Mouse (Mus musculus) CD8-positive naive resting alpha-beta T cell, adult 2 months (primary cell): ENCODE measurements around the gene Mpz.
"Not testable (repeated sequence)": the region's sequence is repeated elsewhere in the genome, so short reads cannot be mapped to it uniquely, and the experiment has no call there.

Source experiments
- DNase-seq, 2 experiments: peaks; one replicate each; pipeline ENCODE4 v3.0.0; 2022; ENCODE audit warnings: low read depth in 2 of 2, low spot score in 2 of 2

Mpz gene

DNA sequence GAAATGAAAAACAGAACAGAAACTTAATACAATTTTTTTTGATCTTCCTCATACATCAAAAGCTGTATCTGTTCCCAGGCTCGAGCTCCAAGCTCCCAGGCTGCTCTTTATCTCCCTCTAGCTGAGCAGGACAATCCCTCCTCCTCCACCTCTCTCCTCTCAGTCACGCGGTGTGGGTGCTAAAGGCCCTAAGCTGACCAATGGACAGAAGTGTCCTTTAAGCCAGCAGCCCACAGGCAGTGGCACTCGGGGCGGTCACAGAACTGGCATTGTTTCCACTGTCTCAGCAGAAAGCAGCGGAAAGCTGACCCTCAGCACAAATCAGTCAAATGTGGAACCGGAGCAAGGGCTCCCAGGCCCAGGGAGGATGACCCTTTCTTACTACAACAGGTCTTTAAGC lies 21.3 kb upstream of the Mpz start:
- no peak for DNase-seq

DNA sequence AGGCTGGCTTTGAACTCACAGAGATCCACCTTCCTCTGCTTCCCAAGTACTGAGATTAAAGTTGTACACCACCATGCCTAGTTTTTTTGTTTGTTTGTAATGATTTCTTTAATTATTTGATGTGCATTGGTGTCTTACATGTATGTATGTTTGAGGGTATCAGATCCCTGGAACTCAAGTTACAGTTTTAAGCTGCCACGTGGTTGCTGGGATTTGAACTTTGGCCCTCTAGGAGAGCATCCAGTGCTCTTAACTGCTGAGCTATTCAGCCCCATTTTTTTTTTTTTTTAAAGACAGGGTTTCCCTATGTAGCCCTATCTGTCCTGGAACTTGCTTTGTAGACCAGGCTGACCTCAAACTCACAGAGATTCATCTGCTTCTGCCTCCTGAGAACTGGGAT lies 19.5 kb upstream of the Mpz start:
- no peak for DNase-seq

DNA sequence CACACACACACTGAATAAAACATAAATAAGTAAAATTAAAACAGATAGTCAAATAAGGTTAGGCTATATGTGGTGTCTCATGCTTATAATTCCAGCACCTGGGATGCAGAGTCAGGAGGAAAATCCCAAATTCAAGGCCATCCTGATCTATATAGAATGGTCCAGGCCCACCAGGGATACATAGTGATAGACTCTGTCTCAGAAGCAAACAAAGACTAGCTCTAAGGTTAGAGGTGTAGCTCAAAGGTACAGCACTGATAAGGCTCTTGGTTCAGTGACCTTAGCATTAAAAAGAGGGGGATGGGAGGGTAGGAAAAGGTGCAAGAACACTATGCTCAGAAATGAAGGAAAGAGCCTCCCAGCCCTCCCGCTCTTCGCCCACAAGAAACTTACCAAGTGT lies 14.9 kb upstream of the Mpz start:
- DNase-seq, result no peak

DNA sequence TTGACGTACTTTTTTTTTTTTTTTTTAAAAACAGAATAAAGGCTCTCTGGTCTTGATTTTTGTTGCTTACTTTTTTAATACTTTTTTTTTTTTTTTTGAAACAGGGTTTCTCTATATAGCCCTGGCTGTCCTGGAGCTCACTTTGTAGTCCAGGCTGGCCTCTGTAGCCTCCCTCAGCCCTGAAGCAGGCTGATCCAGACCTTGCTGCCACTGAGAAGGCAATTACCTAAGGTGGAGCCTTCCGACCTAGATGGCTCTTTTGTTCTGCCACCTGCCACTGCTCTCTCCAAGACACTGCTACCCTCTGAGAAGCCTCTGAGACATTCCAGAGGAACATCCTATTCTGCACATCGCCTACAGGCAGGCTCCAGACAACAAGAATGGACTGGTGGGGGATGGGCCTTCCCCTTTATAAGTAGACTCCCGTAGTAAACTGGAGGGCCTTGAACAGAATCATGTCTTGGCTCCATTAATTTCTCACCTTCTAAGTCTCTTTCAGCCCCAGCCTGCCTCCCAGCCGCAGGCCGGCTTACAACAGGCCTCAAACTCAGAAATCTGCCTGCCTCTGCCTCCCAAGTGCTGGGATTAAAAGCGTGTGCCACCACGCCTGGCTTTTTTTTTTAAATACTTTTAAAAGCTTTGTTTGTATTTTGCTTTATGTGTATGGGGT lies 12.9 kb upstream of the Mpz start:
- not testable (repeated sequence) for DNase-seq

DNA sequence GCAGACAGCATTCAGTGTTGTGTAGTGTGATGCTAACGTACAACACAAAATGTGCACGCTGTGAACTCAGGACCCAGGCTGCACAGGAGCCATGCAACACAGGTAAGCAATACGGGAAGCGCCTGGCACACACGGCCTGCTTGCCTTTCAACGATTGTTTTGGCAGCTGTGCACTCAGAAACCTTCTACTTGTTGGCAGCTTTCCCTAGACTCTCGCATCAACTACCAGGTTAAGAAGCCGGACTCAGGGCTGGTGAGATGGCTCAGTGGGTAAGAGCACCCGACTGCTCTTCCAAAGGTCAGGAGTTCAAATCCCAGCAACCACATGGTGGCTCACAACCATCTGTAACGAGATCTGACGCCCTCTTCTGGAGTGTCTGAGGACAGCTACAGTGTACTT lies 7.5 kb upstream of the Mpz start:
- not testable (repeated sequence) for DNase-seq

DNA sequence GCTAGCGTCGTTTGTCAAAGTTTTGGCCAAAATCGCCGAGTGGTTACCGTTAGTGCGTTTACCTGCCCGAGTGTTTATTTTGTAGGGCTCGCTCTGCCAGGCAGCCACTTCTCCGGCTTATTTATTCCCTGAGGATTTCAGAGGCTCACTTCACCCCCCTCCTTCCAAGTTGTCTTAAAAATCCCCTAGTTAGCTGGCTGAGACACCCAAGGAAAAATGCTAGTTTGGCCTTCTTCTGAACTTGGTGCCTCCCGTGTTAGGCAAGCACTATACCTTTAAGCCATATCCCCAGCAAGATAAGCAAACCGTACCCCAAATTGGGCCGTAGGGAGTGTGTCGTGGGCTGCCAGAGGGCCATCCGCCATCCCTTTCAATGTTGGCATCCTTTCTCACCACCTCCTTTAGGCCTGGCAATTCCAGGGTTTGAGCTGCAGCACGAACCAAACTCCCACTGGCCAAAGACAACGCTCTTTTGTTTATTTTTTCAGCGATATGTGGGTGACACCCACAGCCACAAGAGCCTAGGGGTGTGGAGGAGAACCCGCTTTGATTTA lies 404 bp downstream of the Mpz start:
- peak; percentile 6 to 28 for DNase-seq

DNA sequence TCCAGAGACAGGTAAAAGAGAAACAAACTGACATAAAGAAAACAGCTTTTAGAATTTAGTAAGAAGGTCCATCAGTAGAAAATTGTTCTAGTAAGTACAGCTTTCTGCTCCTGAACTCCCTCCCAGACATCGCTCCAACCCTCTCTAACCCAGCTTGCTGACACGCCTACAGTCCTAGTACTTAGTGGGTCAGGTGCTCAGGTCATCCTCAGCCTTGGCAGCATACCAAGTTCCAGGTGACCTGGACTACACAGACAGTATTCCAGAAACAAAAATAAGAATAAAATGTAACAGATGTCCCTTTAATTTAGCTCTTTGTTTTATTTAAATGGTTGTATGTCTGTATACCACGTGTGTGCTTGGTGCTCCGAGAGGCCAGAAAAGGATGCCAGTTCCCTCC lies 1.5 kb downstream of the Mpz start:
- DNase-seq, result no peak

DNA sequence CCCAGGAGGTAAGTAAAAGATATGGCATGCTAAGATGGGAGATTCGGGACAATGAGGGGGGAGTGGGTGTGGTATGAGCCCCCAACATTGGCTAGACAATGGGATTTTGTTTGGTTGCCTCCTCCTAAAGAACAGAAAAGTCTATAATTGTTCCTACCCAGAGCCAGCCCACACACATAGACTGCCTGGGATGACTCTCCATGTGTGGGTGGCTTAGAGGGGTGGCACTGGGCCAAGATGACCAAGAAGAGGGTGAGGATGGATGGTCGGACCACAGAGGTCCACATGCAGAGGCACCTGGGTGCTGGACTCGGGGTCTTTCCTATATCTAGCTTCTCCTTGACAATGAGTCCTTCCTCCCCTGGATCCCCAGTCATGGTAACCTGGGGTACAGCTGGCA lies 6.1 kb downstream of the Mpz start:
- DNase-seq, result no peak

DNA sequence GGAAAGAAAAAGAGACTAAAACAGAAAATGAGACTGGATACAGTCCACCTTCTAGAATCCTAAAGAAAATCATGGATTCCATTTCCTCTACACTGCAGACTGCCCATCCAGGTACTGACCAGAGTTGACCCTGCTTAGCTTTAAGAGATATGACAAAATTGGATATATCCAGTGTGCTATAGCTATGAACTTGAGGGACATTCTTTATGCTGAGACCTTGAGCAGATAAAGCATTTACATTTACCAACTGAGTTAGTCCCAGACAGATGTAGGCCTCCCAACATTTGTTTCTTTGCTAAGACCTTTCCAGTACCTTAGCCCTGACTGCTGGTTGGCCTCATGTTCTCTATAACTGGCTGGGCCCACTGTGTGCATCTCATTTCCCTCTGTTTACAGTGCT lies 7.5 kb downstream of the Mpz start:
- DNase-seq, result no peak

DNA sequence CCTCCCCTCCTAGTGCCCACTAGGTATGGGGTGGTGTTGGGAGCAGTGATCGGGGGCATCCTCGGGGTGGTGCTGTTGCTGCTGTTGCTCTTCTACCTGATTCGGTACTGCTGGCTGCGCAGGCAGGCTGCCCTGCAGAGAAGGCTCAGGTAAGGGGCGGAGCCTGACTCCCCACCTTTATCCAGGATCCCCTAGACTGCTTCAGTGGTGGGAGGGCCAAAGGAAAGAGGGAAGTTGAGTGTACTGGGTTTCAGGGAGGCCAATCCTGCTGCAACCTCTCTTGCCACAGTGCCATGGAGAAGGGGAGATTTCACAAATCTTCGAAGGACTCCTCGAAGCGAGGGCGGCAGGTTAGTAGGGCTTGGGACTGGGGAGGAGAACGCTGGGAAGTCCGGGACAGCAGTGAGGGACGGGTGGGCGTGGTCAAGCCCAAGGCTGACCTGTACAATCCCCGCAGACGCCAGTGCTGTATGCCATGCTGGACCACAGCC lies 9.0 kb downstream of the Mpz start:
- DNase-seq, result no peak

DNA sequence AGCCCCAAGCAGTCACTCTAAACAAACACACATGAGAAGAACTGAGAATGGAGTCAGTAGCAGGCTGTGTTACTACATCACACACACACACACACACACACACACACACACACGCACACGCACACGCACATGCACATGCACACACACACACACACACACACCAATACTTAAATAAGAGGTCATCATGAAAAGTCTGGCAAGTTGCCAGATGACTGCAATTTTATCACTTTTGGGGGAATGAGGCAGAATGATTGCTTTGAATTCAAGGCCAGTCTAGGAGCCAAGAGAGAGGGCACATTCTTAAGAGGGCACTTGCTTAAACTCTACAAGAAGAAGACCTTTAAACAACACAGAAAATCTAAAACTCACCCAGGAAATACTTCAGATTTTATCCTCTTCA lies 12.0 kb downstream of the Mpz start:
- DNase-seq, result no peak

DNA sequence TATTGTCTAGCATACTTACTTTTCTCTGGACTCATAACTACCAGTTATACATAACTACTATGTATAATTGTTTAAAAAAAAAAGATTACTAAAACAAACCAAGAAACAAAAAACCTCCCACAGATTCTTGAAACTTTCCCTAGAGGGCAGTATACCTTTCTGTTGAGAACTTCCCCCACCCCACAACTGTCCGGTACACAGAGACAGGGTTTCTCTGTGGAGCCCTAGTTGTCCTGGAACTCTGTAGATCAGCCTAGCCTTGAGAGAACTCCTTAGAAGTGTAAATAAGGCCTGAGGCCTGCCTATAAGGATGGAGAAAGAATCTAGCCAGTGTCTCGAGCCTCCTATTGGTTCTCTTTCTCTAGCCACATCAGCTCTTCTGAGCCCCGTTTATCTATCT lies 13.7 kb downstream of the Mpz start:
- no peak for DNase-seq

DNA sequence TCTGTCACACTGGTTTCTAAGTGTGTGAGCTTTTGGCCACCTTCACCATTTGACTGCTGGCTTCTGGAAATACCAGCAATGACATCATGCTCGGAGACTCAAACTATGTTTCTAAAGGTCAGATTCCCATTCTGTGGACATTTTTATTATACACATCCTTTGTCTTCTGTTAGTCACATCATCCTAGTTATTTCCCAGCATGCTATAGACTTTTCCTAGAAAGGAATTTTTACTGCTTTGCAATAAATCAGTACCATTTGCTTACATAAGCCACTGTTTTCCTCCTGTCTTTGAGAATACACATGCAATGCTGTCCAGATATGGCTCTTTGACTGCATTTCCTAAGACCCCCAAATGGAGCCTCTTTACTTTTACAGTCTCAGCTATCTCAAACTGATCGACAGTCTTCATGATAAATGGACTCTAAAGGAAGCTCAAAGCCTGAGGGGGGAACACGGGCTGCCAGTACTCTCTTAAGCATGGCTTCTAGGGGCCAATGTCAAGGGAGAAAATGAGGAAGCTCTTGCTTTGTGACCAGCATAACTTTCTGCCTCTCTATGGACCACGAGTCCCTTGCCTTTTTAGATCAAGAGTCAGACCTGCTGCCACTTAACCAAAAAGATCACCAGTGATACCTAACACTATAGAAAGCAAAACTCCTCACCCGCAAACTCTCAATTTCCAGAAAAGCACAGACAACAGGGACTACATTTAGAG lies 15.3 kb downstream of the Mpz start:
- DNase-seq, result no peak

DNA sequence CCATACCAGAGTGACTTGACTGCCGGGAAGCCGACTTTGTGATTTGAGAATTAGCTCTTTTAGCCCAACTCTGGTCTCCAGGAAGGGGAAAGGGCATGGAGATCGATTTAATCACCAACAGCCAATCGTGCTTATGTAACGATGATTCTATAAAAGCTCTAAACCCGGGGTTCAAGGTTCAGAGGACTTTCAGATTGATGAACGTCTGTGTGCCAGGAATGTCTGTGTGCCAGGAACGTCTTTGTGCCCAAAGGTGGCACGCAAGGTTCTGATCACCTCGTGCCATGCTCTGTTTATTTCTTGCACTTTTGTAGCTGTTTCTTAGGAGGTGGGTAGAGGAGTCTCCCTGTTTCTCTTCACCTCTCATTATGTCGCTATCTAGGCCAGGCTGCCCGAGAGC lies 18.4 kb downstream of the Mpz start:
- no peak for DNase-seq

DNA sequence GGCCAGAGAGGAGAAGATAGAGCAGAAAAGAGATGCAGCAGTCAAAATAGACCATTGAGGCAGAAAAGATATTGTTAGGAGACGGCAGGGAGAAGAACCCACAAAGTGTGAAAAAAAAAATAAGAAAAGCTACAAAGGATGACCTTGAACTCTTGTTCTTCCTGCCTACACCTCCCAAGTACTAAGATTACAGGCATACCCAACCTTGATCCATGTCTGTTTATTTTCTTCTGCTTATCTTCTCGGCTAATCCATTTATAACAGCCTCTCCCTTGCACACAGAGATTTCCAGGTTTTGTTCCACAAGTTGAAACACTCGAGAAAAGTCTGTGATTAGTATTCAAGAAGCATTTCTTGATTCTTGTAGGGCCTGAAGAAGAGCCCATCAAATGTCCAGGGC lies 19.4 kb downstream of the Mpz start:
- DNase-seq, result no peak

DNA sequence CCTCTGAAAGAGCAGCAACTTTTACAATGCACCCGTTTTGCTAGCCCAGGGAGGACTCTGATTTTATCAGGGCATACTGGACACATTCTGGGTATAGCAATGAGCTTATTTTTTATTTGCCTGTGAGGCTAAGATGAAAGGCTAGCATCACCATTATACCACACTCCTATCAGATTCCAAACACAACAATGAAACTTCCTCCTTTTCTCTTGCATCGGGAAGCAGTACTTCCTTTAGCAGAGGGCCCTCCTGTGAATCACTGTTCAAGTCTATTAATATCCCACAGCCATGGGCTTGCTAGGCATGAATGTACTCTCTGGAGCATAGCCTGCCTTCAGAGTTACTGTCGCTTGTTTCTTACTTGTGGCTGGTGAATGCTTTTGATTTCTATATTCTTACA lies 20.6 kb downstream of the Mpz start:
- no peak for DNase-seq

DNA sequence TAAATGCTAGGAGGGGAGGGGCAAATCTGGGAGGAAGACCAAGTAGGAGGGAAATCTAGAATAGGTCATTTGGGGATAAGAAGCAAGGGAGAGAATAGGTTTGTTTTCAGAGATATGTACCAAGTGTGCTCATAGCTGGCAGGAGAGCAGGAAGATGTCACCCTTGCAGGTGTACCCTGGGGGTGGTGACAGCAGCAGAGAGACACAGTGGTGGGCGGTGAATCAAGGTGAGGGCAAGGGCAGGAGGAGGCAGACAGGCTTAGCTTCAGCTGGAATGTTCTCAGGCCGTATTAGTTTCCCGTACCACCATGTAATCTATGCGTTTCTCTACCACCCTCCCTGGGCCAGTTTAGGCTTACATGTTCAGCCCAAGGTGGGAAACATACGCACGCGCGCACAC lies 22.3 kb downstream of the Mpz start:
- DNase-seq, result no peak

DNA sequence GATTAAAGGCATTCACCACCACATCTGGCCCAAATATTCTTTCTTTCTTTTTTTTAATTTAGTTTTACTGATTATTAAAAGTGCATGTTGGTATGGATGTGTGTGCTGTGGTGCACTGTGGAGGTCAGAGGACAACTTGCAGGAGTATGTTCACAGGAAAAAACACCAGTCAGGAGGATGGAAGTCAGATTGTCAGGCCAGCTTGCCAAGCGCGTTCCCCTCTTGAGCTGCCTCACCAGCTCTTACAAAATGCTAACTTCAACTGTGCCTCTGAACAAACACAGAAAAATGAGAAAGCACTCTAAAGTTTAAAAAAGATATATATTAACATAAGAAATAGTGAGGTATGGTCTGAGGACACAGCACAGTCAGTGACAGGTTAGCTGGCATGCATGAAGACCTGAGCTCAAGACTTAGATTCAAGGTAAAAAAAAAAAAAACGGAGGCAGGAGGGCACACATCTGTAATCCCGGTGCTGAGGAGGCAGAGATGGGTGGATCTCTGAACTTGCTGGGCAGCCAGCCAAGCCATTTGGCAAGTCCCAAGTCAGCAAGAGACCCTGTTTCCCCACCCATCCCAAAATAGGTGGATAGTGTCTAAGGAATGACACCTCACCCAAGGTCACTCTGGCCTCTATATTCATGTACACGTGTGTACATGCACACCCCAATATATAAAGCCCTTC lies 29.1 kb downstream of the Mpz start:
- DNase-seq, result no peak

DNA sequence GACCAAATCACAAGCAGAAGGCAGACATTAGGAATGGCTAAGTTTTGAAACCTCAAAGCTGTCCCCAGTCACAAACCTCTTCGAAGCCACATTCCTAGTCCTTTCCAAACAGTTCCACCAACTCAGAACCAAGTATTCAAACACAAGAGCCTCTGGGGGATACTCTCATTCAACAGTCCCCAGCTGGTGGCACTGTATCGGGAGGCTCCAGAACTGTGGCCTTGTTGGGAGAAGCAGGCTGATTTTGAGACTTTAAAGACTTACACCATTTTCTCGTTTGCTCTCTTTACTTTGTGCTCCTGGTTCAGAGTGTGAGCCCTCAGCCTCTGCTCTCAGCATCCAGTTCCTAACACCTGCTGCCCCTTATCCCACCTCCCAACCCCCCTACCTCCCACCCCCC lies 32.5 kb downstream of the Mpz start:
- DNase-seq, result no peak

DNA sequence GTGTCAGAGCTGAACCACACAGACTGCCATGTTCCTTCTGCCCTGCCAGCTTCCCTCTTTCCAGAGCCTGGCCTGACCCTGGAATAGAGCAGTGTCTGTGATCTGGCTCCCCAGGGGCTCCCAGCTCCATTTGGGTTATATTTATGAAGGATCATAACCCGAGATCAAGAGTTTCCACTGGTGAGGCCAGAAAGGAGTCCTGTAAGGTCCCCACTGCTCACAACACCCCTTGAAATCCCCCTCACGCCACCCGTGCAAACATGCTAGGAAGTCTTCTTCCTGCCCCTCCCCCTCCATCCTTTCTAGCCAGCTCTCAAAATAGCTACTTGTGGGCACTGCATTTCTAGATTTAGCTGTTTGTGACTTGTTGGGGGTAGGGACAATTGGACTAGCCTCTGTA lies 33.1 kb downstream of the Mpz start:
- DNase-seq, result no peak

DNA sequence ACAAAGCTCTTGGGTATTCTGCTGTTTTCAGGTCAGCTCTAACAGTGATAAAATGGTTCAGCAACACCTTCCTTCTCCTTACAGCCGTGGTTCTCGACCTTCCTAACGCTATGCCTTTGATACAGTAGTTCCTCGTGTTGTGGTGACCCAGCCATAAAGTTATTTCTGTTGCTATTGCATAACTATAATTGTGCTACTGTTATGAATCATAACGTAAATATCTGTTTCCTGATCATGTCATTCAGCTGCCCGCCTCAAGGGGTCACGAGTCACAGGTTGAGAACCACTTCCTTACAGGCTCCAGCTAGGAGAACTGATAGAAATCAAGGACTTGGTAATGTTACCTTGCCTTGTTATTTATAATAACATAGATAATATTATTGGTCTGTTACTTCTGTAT lies 33.8 kb downstream of the Mpz start:
- peak in 1 of 2 experiments; percentile 16 for DNase-seq

DNA sequence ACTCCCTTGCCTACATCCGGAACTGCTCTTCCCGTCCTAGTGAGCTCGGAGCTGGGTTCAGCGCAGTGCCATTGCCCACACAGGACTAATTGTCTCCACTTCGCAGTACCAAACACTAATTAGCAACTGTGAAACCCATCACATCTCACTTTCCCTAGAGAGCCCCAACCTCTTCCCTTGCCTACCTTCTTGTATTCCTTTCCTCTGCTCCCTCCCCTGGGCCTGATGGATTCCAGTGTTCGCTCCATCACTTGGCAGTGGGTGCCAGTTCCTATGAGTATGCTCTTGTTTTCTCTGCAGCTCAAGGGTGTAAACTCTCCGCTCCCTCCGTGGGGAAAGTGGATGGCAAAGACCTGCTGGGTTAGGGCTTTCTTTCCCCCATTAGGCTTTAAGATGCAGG lies 35.1 kb downstream of the Mpz start:
- DNase-seq, result no peak
